Mouse (Mus musculus): ENCODE results near the gene Spout1. TPM values are rescaled to one million over a fixed set of nuclear protein-coding genes. Genes with fewer than 3 reads are reported as not detected.

Gene Spout1
- polyA plus RNA-seq (2015; fragmentation: Nextera tagmentation; extraction: Ambion mirVana): 25.1 and 25.8 TPM in 2 replicates

DNA sequence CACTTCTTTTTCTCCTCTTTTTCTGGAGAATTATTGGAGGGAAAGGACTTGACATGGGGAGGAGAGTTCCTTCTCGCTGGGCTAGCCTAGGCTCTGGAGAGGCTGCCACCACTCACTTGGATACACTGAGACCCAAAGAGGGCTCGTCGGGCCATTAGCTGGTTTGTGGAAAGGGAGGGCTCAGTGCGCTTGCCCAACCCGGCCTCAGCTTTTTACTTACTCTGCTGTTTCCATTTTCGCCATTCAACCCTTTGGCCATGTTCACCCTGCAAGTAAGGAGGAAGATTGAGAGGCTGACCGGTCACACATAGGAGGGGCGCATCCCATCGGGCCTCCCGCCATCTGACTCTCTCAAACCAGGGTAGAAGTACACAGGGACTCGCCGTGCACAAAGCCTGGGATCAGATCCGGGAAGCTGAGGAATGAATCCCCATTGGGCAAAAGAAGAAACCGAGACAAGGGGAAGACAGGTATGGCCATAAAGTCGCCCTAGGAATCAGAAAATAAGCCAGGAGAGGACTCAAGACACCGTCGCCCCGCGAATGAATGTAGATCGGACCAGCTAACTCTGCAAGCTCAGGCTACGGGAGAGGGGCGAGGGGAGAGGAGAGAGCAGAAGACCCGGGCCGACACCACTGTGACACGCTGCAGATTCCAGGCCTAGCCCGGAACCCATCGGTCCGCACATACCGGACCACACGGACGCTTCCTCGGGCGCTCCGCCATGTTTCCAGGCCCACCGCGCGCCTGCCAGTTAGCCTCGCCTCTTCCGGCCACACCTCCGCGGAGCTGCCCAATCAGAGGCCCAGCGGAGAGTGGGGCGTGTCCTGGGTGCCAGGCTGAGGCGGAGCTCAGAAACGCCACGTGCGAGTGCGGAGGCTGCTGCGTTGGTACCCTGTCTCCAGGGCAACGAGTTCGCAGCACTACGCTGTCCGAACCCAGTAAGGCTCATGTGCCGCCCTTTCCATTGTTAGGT, at the start of gene Spout1:
TSS of gene Spout1 (minus strand) at position 760 of the 976 bp plus-strand sequence.

GRCm38 (mm10) chr2:30205629-30206357, 27.5 kb upstream of the Spout1 start, which contains the start of gene Kyat1:
Gene Kyat1 (minus strand): TSS chr2:30205847.

GRCm38 (mm10) chr2:30171371-30171996, 6.8 kb downstream of the Spout1 start, which contains the start of gene Endog:
Gene Endog (plus strand): TSS chr2:30171493.

DNA sequence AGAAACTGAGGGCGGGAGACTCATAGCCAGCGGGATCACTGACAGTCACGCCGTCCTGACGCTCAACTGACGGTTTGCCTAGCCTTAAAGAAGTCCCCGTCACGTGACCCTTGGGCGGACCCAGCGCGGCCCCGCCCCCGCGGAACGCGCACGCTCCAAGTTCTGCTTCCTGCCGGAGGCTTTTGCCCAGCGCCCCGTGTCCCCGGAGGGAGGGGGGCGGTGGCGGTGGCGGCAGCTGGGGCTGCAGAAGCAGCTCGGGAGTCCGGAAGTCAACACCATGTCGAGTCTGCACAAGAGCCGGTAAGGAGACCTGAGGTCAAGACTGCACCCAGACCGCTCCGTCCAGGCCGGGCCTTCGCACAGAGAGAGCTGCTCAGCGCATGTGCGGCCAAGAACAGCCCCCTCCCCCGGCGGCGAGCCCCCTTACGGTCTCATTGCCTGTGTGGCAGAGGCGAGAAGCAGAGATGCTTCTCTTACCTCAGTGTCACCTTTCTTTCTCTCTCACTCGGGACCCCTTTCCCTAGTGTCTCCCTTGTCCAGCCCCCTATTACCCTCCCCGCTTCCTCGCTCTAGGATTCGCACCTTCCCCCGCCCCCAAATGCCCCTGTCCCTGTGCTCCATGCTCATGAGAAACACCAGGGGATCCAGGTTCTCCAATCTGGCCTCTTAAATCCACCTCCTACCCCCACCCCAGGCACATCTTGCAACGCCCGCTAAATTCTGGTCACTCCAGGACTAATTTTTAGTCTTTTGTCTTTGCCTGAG, 44.5 kb downstream of the Spout1 start, which contains the start of gene Tbc1d13:
TSS of gene Tbc1d13 (plus strand) at position 134 of the 765 bp plus-strand sequence.

DNA sequence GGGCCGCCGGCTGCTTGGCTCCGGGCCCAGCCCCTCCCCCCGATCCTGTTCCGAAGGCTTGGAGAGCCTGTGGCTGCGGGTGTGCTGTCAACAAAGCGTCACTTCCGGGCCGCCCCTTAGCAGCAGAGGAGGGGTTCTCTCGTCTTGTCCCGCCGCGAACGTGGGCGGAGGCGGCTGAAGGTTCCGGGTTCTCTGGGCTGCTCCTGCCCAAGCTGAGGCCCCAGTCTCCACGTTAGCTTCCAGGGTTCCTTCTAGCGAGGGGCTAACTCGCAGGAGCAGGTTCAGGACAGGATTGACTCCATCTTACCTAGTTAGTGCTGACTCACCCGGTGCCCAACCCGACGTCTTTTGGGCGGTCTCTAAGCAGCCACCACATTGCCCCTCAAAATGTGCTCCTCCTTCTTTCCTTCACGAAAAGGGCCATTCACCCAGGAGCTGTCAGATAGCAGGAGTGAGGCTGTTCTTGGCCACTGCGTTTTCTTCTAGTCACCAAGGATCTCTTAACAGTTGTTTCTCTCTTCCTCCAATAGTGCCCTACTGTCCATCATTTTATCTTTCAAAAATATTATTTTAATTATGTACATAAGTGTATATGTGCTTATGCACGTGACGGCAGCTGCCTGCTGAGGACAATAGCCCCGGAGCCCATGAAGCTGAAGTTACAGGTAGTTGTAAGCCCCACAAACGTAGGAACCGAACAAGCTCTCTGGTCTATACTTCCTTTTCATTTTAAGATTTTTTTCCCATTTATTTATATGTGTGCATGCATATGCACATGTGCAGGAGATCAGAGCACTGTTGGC, 53.6 kb downstream of the Spout1 start, which contains the start of gene Zer1:
TSS of gene Zer1 (minus strand) at position 114 of the 803 bp plus-strand sequence.

Other genes starting within 250 kb of the Spout1 start
- gene Gle1, start 243.0 kb downstream of the Spout1 start, polyA plus RNA-seq (2015; fragmentation: Nextera tagmentation; extraction: Ambion mirVana): 25.6 and 26.7 TPM in 2 replicates
- 71.0 and 86.1 TPM in 2 replicates for gene Sptan1, start 212.9 kb downstream of the Spout1 start, polyA plus RNA-seq (2015; fragmentation: Nextera tagmentation; extraction: Ambion mirVana)
- 13.7 and 13.8 TPM in 2 replicates for gene Wdr34, start 129.6 kb downstream of the Spout1 start, polyA plus RNA-seq (2015; fragmentation: Nextera tagmentation; extraction: Ambion mirVana)
- gene Set, start 121.1 kb downstream of the Spout1 start, polyA plus RNA-seq (2015; fragmentation: Nextera tagmentation; extraction: Ambion mirVana): 179 and 195 TPM in 2 replicates
- gene Pkn3, start 100.8 kb downstream of the Spout1 start, polyA plus RNA-seq (2015; fragmentation: Nextera tagmentation; extraction: Ambion mirVana): 3.1 TPM in 2 replicates
- gene Zdhhc12, start 84.8 kb downstream of the Spout1 start, polyA plus RNA-seq (2015; fragmentation: Nextera tagmentation; extraction: Ambion mirVana): 24.9 and 27.9 TPM in 2 replicates
- gene Zer1, start 53.9 kb downstream of the Spout1 start, polyA plus RNA-seq (2015; fragmentation: Nextera tagmentation; extraction: Ambion mirVana): 3.5 and 4.2 TPM in 2 replicates
- gene Tbc1d13, start 44.7 kb downstream of the Spout1 start, polyA plus RNA-seq (2015; fragmentation: Nextera tagmentation; extraction: Ambion mirVana): 2.2 and 4.1 TPM in 2 replicates
- 22.8 TPM in 2 replicates for gene Endog, start 7.0 kb downstream of the Spout1 start, polyA plus RNA-seq (2015; fragmentation: Nextera tagmentation; extraction: Ambion mirVana)
- 11.6 and 13.6 TPM in 2 replicates for gene Kyat1, start 27.4 kb upstream of the Spout1 start, polyA plus RNA-seq (2015; fragmentation: Nextera tagmentation; extraction: Ambion mirVana)
- gene Lrrc8a, start 59.3 kb upstream of the Spout1 start, polyA plus RNA-seq (2015; fragmentation: Nextera tagmentation; extraction: Ambion mirVana): 27.9 and 29.2 TPM in 2 replicates
- 0.06 and 0.07 TPM in 2 replicates for gene Gm28035, start 62.1 kb upstream of the Spout1 start, polyA plus RNA-seq (2015; fragmentation: Nextera tagmentation; extraction: Ambion mirVana)
- 7.8 and 8.7 TPM in 2 replicates for gene Phyhd1, start 87.7 kb upstream of the Spout1 start, polyA plus RNA-seq (2015; fragmentation: Nextera tagmentation; extraction: Ambion mirVana)
- not detected in 2 replicates for gene Gm28038, start 102.6 kb upstream of the Spout1 start, polyA plus RNA-seq (2015; fragmentation: Nextera tagmentation; extraction: Ambion mirVana)
- 22.8 and 24.4 TPM in 2 replicates for gene Dolk, start 107.9 kb upstream of the Spout1 start, polyA plus RNA-seq (2015; fragmentation: Nextera tagmentation; extraction: Ambion mirVana)
- gene Nup188, start 107.9 kb upstream of the Spout1 start, polyA plus RNA-seq (2015; fragmentation: Nextera tagmentation; extraction: Ambion mirVana): 12.3 TPM in 2 replicates
- 77.9 and 87.5 TPM in 2 replicates for gene Sh3glb2, start 180.9 kb upstream of the Spout1 start, polyA plus RNA-seq (2015; fragmentation: Nextera tagmentation; extraction: Ambion mirVana)
- gene Miga2, start 185.8 kb upstream of the Spout1 start, polyA plus RNA-seq (2015; fragmentation: Nextera tagmentation; extraction: Ambion mirVana): 13.9 and 15.1 TPM in 2 replicates
- 12.4 and 13.6 TPM in 2 replicates for gene Dolpp1, start 213.8 kb upstream of the Spout1 start, polyA plus RNA-seq (2015; fragmentation: Nextera tagmentation; extraction: Ambion mirVana)
- 21.3 and 24.3 TPM in 2 replicates for gene Crat, start 237.4 kb upstream of the Spout1 start, polyA plus RNA-seq (2015; fragmentation: Nextera tagmentation; extraction: Ambion mirVana)
- gene Ptpa, start 237.6 kb upstream of the Spout1 start, polyA plus RNA-seq (2015; fragmentation: Nextera tagmentation; extraction: Ambion mirVana): 80.9 and 81.6 TPM in 2 replicates

All from urinary bladder, postnatal 0 days (tissue).